Mouse (Mus musculus) CH12.LX (cell line): ENCODE data around the gene Fam185a. TPM values are rescaled to one million over a fixed set of nuclear protein-coding genes. Genes with fewer than 3 reads are reported as not detected.

Experiments used
- DNase-seq: peaks from one replicate; pipeline ENCODE4 v3.0.0-alpha.2; 2013; ENCODE audit errors: extremely low read depth
- H3K27ac ChIP-seq: 2 replicates; pipeline ENCODE4 v1.5.1; 2012; ENCODE audit warnings: low read depth, mild to moderate bottlenecking, control low read depth, moderate library complexity; ENCODE audit not compliant: insufficient read depth
- H3K27me3 ChIP-seq: replicated peaks from 2 replicates; pipeline ENCODE3; 2012; ENCODE audit warnings: inconsistent platforms
- H3K36me3 ChIP-seq, 2 experiments: replicated peaks in 1 of 2; 2 replicates each; pipeline versions ENCODE3 to v1.6.1; 2012; ENCODE audit warnings: inconsistent platforms in 1 of 2, low read length in 1 of 2, mild to moderate bottlenecking in 1 of 2, mixed read lengths in 1 of 2, moderate library complexity in 1 of 2; ENCODE audit not compliant: control insufficient read depth in 1 of 2, insufficient read depth in 1 of 2
- H3K4me1 ChIP-seq, 2 experiments: 2 replicates each; pipeline ENCODE4 v1.6.1; 2012; ENCODE audit warnings: inconsistent platforms in 1 of 2, moderate library complexity in 1 of 2; ENCODE audit not compliant: insufficient read depth in 2 of 2, control insufficient read depth in 1 of 2
- H3K4me2 ChIP-seq: 2 replicates; pipeline ENCODE4 v1.6.1; 2012; ENCODE audit warnings: low read depth, mild to moderate bottlenecking, control low read depth; ENCODE audit not compliant: poor library complexity, insufficient read depth, severe bottlenecking
- H3K4me3 ChIP-seq, 3 experiments: fragments of 150-350 bp in 1 of 3; sonication (generic) in 1 of 3; replicated peaks in 1 of 3; 2 replicates each; pipeline versions ENCODE3 to v1.5.1; 2011 to 2012; ENCODE audit warnings: low read depth in 2 of 3, low read length in 2 of 3, mild to moderate bottlenecking in 2 of 3, moderate library complexity in 2 of 3, control low read depth in 1 of 3, improper control_type of control experiment in 1 of 3, inconsistent platforms in 1 of 3, mixed read lengths in 1 of 3; ENCODE audit not compliant: poor library complexity in 1 of 3
- H3K79me2 ChIP-seq: replicated peaks from 2 replicates; pipeline ENCODE4 v1.6.1; 2012; ENCODE audit warnings: mild to moderate bottlenecking, moderate library complexity; ENCODE audit not compliant: control insufficient read depth, poor library complexity, insufficient read depth, severe bottlenecking; ENCODE audit errors: extremely low read depth
- H3K9ac ChIP-seq: 2 replicates; pipeline ENCODE4 v1.6.1; 2012; ENCODE audit warnings: low read depth, mild to moderate bottlenecking, control low read depth, moderate library complexity; ENCODE audit not compliant: insufficient read depth
- H3K9me3 ChIP-seq: replicated peaks from 2 replicates; pipeline ENCODE3; 2012; ENCODE audit warnings: low read length, inconsistent platforms, mixed read lengths
- BHLHE40 ChIP-seq: IDR thresholded peaks from 2 replicates; pipeline ENCODE4 v1.6.1; 2011; ENCODE audit warnings: mild to moderate bottlenecking, low read depth, low read length, improper control_type of control experiment
- CHD1 ChIP-seq: IDR thresholded peaks from 2 replicates; pipeline ENCODE4 v1.6.1; 2012; ENCODE audit warnings: low read depth, low read length, improper control_type of control experiment, inconsistent platforms
- CHD2 ChIP-seq: IDR thresholded peaks from 2 replicates; pipeline ENCODE4 v1.6.1; 2011; ENCODE audit warnings: low read length, improper control_type of control experiment
- ELF1 ChIP-seq: IDR thresholded peaks from 2 replicates; pipeline ENCODE4 v1.6.1; 2014; ENCODE audit warnings: low read depth, mild to moderate bottlenecking, inconsistent platforms, low read length, improper control_type of control experiment
- GABPA ChIP-seq: IDR thresholded peaks from 2 replicates; pipeline ENCODE4 v1.6.1; 2012; ENCODE audit warnings: low read depth, low read length, improper control_type of control experiment, inconsistent platforms; ENCODE audit not compliant: insufficient replicate concordance
- HCFC1 ChIP-seq: IDR thresholded peaks from 2 replicates; pipeline ENCODE4 v1.6.1; 2012; ENCODE audit warnings: low read depth, mild to moderate bottlenecking, inconsistent platforms, low read length, improper control_type of control experiment
- IRF4 ChIP-seq: IDR thresholded peaks from 2 replicates; pipeline ENCODE4 v1.6.1; 2014; ENCODE audit warnings: low read depth, mild to moderate bottlenecking, inconsistent platforms, low read length, improper control_type of control experiment
- JUN ChIP-seq: IDR thresholded peaks from 2 replicates; pipeline ENCODE4 v1.6.1; 2011; ENCODE audit warnings: low read depth, mild to moderate bottlenecking, low read length, improper control_type of control experiment, moderate library complexity; ENCODE audit not compliant: insufficient read depth
- KAT2A ChIP-seq: IDR thresholded peaks from 2 replicates; pipeline ENCODE4 v1.6.1; 2012; ENCODE audit warnings: low read length, improper control_type of control experiment, inconsistent platforms; ENCODE audit not compliant: insufficient replicate concordance
- MAX ChIP-seq: IDR thresholded peaks from 2 replicates; pipeline ENCODE4 v1.6.1; 2011; ENCODE audit warnings: low read length, improper control_type of control experiment
- MAZ ChIP-seq: IDR thresholded peaks from 2 replicates; pipeline ENCODE4 v1.6.1; 2012; ENCODE audit warnings: low read depth, mild to moderate bottlenecking, inconsistent platforms, low read length, improper control_type of control experiment, moderate library complexity
- MEF2A ChIP-seq: IDR thresholded peaks from 2 replicates; pipeline ENCODE4 v1.6.1; 2014; ENCODE audit warnings: low read depth, mild to moderate bottlenecking, inconsistent platforms, low read length, improper control_type of control experiment, borderline replicate concordance
- MXI1 ChIP-seq: IDR thresholded peaks from 2 replicates; pipeline ENCODE4 v1.6.1; 2011; ENCODE audit warnings: mild to moderate bottlenecking, low read depth, low read length, improper control_type of control experiment
- MYC ChIP-seq: IDR thresholded peaks from 2 replicates; pipeline ENCODE4 v1.6.1; 2011; ENCODE audit warnings: low read depth, mild to moderate bottlenecking, improper control_type of control experiment, low read length
- NELFE ChIP-seq: IDR thresholded peaks from 2 replicates; pipeline ENCODE4 v1.6.1; 2011; ENCODE audit warnings: low read depth, low read length, improper control_type of control experiment
- NRF1 ChIP-seq: IDR thresholded peaks from 2 replicates; pipeline ENCODE4 v1.6.1; 2014; ENCODE audit warnings: low read depth, mild to moderate bottlenecking, inconsistent platforms, low read length, improper control_type of control experiment, moderate library complexity
- PAX5 ChIP-seq: IDR thresholded peaks from 2 replicates; pipeline ENCODE4 v1.6.1; 2012; ENCODE audit warnings: low read length, inconsistent platforms, mixed read lengths
- POLR2A ChIP-seq: IDR thresholded peaks from 2 replicates; pipeline ENCODE4 v1.6.1; 2011; ENCODE audit warnings: low read depth, mild to moderate bottlenecking, improper control_type of control experiment, low read length
- RCOR1 ChIP-seq: conservative IDR thresholded peaks from 2 replicates; pipeline ENCODE4 v1.6.1; 2012; ENCODE audit warnings: low read depth, mild to moderate bottlenecking, inconsistent platforms, low read length, improper control_type of control experiment
- SIN3A ChIP-seq: IDR thresholded peaks from 2 replicates; pipeline ENCODE4 v1.6.1; 2012; ENCODE audit warnings: low read length, improper control_type of control experiment, inconsistent platforms
- TBP ChIP-seq: conservative IDR thresholded peaks from 2 replicates; pipeline ENCODE4 v1.6.1; 2011; ENCODE audit warnings: low read depth, low read length, improper control_type of control experiment
- TCF12 ChIP-seq: IDR thresholded peaks from 2 replicates; pipeline ENCODE4 v1.6.1; 2014; ENCODE audit warnings: low read depth, mild to moderate bottlenecking, inconsistent platforms, low read length, improper control_type of control experiment
- UBTF ChIP-seq: IDR thresholded peaks from 2 replicates; pipeline ENCODE4 v1.6.1; 2012; ENCODE audit warnings: low read depth, mild to moderate bottlenecking, inconsistent platforms, low read length, improper control_type of control experiment, moderate library complexity
- ZC3H11A ChIP-seq: IDR thresholded peaks from 2 replicates; pipeline ENCODE4 v1.6.1; 2012; ENCODE audit warnings: low read depth, mild to moderate bottlenecking, inconsistent platforms, low read length, improper control_type of control experiment
- ZKSCAN1 ChIP-seq: IDR thresholded peaks from 2 replicates; pipeline ENCODE4 v1.6.1; 2012; ENCODE audit warnings: low read depth, inconsistent platforms, low read length, improper control_type of control experiment, borderline replicate concordance
- ZMIZ1 ChIP-seq: IDR thresholded peaks from 2 replicates; pipeline ENCODE4 v1.6.1; 2012; ENCODE audit warnings: low read depth, mild to moderate bottlenecking, inconsistent platforms, low read length, improper control_type of control experiment
- ZNF384 ChIP-seq: IDR thresholded peaks from 2 replicates; pipeline ENCODE4 v1.6.1; 2012; ENCODE audit warnings: low read depth, low read length, improper control_type of control experiment, inconsistent platforms
- dilution Hi-C: fragments of 300-500 bp; cut with MboI; formaldehyde crosslinking; loops from 2 replicates; pipeline ENCODE4 v1.14.3; 2020; ENCODE audit warnings: low sequenced_read_pairs; ENCODE audit not compliant: extremely low pct_unique_long_range_greater_than_20kb, extremely low pct_ligation_motif_present
- in situ Hi-C: fragments of 300-500 bp; cut with MboI; formaldehyde crosslinking; loops from 3 replicates; pipeline ENCODE4 v1.14.3; 2019; ENCODE audit warnings: low sequenced_read_pairs, low pct_ligation_motif_present, low pct_unique_long_range_greater_than_20kb, mixed read lengths
- polyA plus RNA-seq: library from polyadenylated mRNA; unstranded; fragments of >175 nt; gene quantifications from 2 replicates; pipeline ENCODE4 v1.2.1, GENCODE M21; 2012; ENCODE audit warnings: low read depth; ENCODE audit not compliant: insufficient read length
- total RNA-seq, 2 experiments: library from RNA; depleted of rRNA; stranded (reverse); fragments of 300-350 nt in 1 of 2; fragments of >200 nt in 1 of 2; gene quantifications; 2 replicates each; pipeline ENCODE4 v1.2.3; 2012 to 2014

The Fam185a gene
- total RNA-seq (2012; rRNA removed) (16.0 and 16.1 TPM in 2 replicates), total RNA-seq (2014; rRNA removed) (30.6 and 32.1 TPM in 2 replicates), polyA plus RNA-seq (12.5 and 13.4 TPM in 2 replicates)

DNA sequence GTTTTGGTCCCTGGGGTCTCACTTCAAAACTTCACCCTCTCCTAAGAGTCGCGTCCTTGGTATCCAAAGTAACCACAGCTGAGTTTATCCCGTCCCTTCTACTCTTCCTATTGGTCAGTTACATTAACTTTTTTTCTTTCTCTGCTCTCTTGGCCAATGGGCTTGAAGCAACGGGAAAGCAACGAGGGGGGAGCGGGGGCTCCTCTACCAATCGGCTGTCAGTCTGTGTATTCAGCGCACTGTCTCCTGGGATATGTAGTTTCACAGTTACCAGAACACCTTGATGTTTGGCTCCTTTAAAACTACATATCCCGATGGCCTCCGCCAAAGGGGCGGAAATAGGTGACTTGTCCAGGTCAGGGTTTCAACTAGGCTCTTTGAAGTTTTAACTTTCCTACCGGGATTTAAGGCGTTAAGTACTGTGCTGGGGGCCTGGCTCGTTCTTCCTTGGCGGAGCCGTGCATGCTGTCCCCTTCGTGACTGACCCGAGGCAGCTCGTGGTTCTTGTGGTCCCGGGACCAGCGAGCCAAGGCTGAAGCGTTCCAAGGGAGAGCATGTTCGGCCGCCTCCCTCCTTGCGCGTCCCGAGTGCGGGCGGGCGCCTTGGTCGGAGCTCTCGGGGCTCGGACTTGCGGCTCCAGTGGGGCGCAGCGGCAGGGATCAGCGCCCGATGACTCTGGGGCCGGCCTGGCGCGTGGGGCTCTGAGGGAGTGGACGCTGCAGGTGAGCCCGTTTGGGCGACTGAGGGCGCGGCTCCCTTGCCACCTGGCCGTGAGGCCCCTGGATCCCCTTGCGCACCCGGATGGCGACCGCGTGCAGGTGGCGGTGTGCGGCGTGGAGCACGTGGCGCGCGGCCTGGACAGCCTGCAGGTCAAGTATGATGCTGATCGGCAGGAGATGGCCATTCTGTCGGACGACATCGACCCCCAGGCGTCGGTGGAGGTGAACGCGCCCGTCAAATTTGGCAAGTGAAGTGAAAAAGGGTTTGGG, at the start of gene Fam185a, which contains the start of gene Ccdc146:
Fam185a (plus strand) TSS at position 345 of the 989 bp plus-strand sequence.
Ccdc146 (minus strand) TSS at position 64 of the 989 bp plus-strand sequence.
- Histone ChIP-seq H3K4me2 (peak within 1 kb of the TSS; percentile 99), H3K36me3 (peaks cover 3 to 6% of the 10 kb centered on the region in 2 experiments), H3K4me3 (peak within 1 kb of the TSS; percentile 81 to 99 (median 91)), H3K4me1 (peaks cover 4 to 18% of the 10 kb centered on the region in 2 experiments), H3K27ac (peak within 1 kb of the TSS; percentile 18), H3K27me3 (no peaks in the 10 kb centered on the region), H3K9ac (peak within 1 kb of the TSS; percentile 68), H3K79me2 (peaks cover 21% of the 10 kb centered on the region), H3K9me3 (no peaks in the 10 kb centered on the region)
- in situ Hi-C loops (loop anchor here (5.0 to 25.0 kb wide), 4 partner anchors 93 to 388 kb away; no protein-coding TSS in a partner anchor), dilution Hi-C loops (no loop called here)
- TF ChIP-seq TBP (peak; percentile 69; the same call in 1 of the 2 replicates), IRF4 (peak; percentile 62; the same call in 1 of the 2 replicates), NRF1 (0 out of 2 replicates have a peak, but pooled peaks have one; percentile 30), MYC (peak; percentile 95), KAT2A (peak; percentile 99), SIN3A (peak; percentile 99), PAX5 (no peak), CHD2 (peak; percentile 97), UBTF (peak; percentile 43; the same call in 1 of the 2 replicates), POLR2A (peak; percentile 65), MEF2A (peak; percentile 64; the same call in 1 of the 2 replicates), ZMIZ1 (no peak; the same call in 1 of the 2 replicates), MXI1 (peak; percentile 94; the same call in 1 of the 2 replicates), GABPA (peak; percentile 90; the same call in 1 of the 2 replicates), ZKSCAN1 (no peak), RCOR1 (no peak), MAZ (peak; percentile 81), ZNF384 (peak; percentile 100), JUN (no peak), TCF12 (peak; percentile 51; the same call in 1 of the 2 replicates), MAX (peak; percentile 96), CHD1 (peak; percentile 62; the same call in 1 of the 2 replicates), ZC3H11A (no peak), ELF1 (peak; percentile 94), BHLHE40 (peak; percentile 78), HCFC1 (peak; percentile 100), NELFE (0 out of 2 replicates have a peak, but pooled peaks have one; percentile 53)
- peak; percentile 99 for DNase-seq
